Mouse (Mus musculus): ENCODE data around the gene Ifna16. TPM values are rescaled to one million over a fixed set of nuclear protein-coding genes. Genes with fewer than 3 reads are reported as not detected.

Gene Ifna16
- polyA plus RNA-seq (2017; shearing (Covaris generic)) = not detected

GRCm38 (mm10) chr4:88676824-88677223 lies at the start of gene Ifna16:
Gene Ifna16 (minus strand): TSS chr4:88676924.

GRCm38 (mm10) chr4:88721791-88722721 lies 45.3 kb upstream of the Ifna16 start, which contains the start of the genes Gm26566 and Klhl9:
Gene Gm26566 (plus strand): TSS chr4:88721805.
Gene Klhl9 (minus strand): TSS chr4:88722465.

GRCm38 (mm10) chr4:88691259-88691658 lies 14.5 kb upstream of the Ifna16 start, which contains the start of gene Ifnab:
Gene Ifnab (minus strand): TSS chr4:88691359.

GRCm38 (mm10) chr4:88683812-88684211 lies 7.1 kb upstream of the Ifna16 start, which contains the start of gene Ifna2:
Gene Ifna2 (minus strand): TSS chr4:88683912.

DNA sequence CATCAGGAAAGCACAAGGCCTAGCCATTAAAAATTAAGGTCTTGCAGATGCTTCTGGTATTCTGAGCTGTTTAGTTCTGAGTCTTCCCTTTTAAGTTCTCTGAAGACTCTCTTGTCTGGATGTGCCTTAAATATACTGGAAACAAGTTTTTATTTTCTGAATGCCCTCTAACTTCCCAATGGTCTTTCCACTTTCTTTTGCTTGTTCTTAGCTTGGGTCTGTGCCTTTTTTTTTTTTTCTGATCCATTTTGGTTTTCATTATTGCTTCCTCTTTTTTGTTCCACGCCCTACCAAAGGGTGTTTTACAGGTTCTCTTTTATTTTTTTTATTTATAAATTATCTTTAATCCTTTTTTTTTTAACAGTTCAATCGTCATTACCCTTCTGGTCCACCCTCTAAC lies 32.4 kb downstream of the Ifna16 start, which contains the start of gene Ifna13:
Gene Ifna13, minus strand, starts transcription at position 101 of the 400 bp plus-strand sequence.

GRCm38 (mm10) chr4:88634311-88634710 lies 42.4 kb downstream of the Ifna16 start, which contains the start of gene C87499:
Gene C87499 (minus strand): TSS chr4:88634411.

Other genes starting within 250 kb of the Ifna16 start
- 1 to 10 TPM in 1 of 2 experiments, under 1 TPM in 1; 0.30 to 1.8 TPM for gene Hacd4, start 238.0 kb downstream of the Ifna16 start, polyA plus RNA-seq (2017; shearing (Covaris generic))
- 1 to 10 TPM in 1 of 2 experiments, under 1 TPM in 1; 0.29 to 1.3 TPM for gene Ifnb1, start 154.2 kb downstream of the Ifna16 start, polyA plus RNA-seq (2017; shearing (Covaris generic))
- gene Ifna15, start 118.7 kb downstream of the Ifna16 start, polyA plus RNA-seq (2017; shearing (Covaris generic)) = 1 to 10 TPM in 1 of 2 experiments, under 1 TPM in 1; 0.45 to 2.3 TPM
- under 1 TPM in 1 of 2 experiments, not detected in 1; 0.70 TPM for gene Ifna14, start 105.1 kb downstream of the Ifna16 start, polyA plus RNA-seq (2017; shearing (Covaris generic))
- not detected for gene Ifna9, start 84.5 kb downstream of the Ifna16 start, polyA plus RNA-seq (2017; shearing (Covaris generic))
- gene Ifna12, start 73.5 kb downstream of the Ifna16 start, polyA plus RNA-seq (2017; shearing (Covaris generic)) = not detected
- under 1 TPM in 1 of 2 experiments, not detected in 1; 0.47 TPM for gene C87499, start 42.5 kb downstream of the Ifna16 start, polyA plus RNA-seq (2017; shearing (Covaris generic))
- gene Ifna13, start 32.5 kb downstream of the Ifna16 start, polyA plus RNA-seq (2017; shearing (Covaris generic)) = not detected
- not detected for gene Ifna2, start 7.0 kb upstream of the Ifna16 start, polyA plus RNA-seq (2017; shearing (Covaris generic))
- gene Ifnab, start 14.4 kb upstream of the Ifna16 start, polyA plus RNA-seq (2017; shearing (Covaris generic)) = under 1 TPM in 1 of 2 experiments, not detected in 1; 0.30 TPM
- not detected for gene Gm26566, start 44.9 kb upstream of the Ifna16 start, polyA plus RNA-seq (2017; shearing (Covaris generic))
- 10 to 100 TPM; 19.8 to 29.0 TPM for gene Klhl9, start 45.5 kb upstream of the Ifna16 start, polyA plus RNA-seq (2017; shearing (Covaris generic))
- gene Gm13271, start 77.9 kb upstream of the Ifna16 start, polyA plus RNA-seq (2017; shearing (Covaris generic)) = not detected
- 1 to 10 TPM in 1 of 2 experiments, under 1 TPM in 1; 0.62 to 1.0 TPM for gene Gm13283, start 83.2 kb upstream of the Ifna16 start, polyA plus RNA-seq (2017; shearing (Covaris generic))
- under 1 TPM in 1 of 2 experiments, not detected in 1; 0.82 TPM for gene Gm13290, start 96.9 kb upstream of the Ifna16 start, polyA plus RNA-seq (2017; shearing (Covaris generic))
- not detected for gene Gm13289, start 100.0 kb upstream of the Ifna16 start, polyA plus RNA-seq (2017; shearing (Covaris generic))
- gene Gm13272, start 102.9 kb upstream of the Ifna16 start, polyA plus RNA-seq (2017; shearing (Covaris generic)) = not detected
- 1 to 10 TPM in 1 of 2 experiments, not detected in 1; 1.5 TPM for gene Ifnz, start 105.2 kb upstream of the Ifna16 start, polyA plus RNA-seq (2017; shearing (Covaris generic))
- gene Gm13276, start 108.8 kb upstream of the Ifna16 start, polyA plus RNA-seq (2017; shearing (Covaris generic)) = not detected
- not detected for gene Gm13277, start 111.7 kb upstream of the Ifna16 start, polyA plus RNA-seq (2017; shearing (Covaris generic))
- not detected for gene Gm13278, start 114.6 kb upstream of the Ifna16 start, polyA plus RNA-seq (2017; shearing (Covaris generic))
- gene Gm13275, start 117.6 kb upstream of the Ifna16 start, polyA plus RNA-seq (2017; shearing (Covaris generic)) = not detected
- gene Gm13279, start 120.5 kb upstream of the Ifna16 start, polyA plus RNA-seq (2017; shearing (Covaris generic)) = not detected
- gene Gm13285, start 122.7 kb upstream of the Ifna16 start, polyA plus RNA-seq (2017; shearing (Covaris generic)) = 1 to 10 TPM in 1 of 2 experiments, under 1 TPM in 1; 0.94 to 3.7 TPM
- gene Gm13287, start 126.3 kb upstream of the Ifna16 start, polyA plus RNA-seq (2017; shearing (Covaris generic)) = not detected
- gene Gm13288, start 128.6 kb upstream of the Ifna16 start, polyA plus RNA-seq (2017; shearing (Covaris generic)) = not detected
- gene Ifna7, start 139.3 kb upstream of the Ifna16 start, polyA plus RNA-seq (2017; shearing (Covaris generic)) = not detected
- not detected for gene Ifna11, start 143.0 kb upstream of the Ifna16 start, polyA plus RNA-seq (2017; shearing (Covaris generic))
- gene Ifna6, start 150.5 kb upstream of the Ifna16 start, polyA plus RNA-seq (2017; shearing (Covaris generic)) = not detected
- not detected for gene Ifna5, start 158.6 kb upstream of the Ifna16 start, polyA plus RNA-seq (2017; shearing (Covaris generic))
- gene Ifna4, start 164.9 kb upstream of the Ifna16 start, polyA plus RNA-seq (2017; shearing (Covaris generic)) = under 1 TPM in 1 of 2 experiments, not detected in 1; 0.71 TPM
- not detected for gene Ifna1, start 173.2 kb upstream of the Ifna16 start, polyA plus RNA-seq (2017; shearing (Covaris generic))
- gene Ifne, start 203.3 kb upstream of the Ifna16 start, polyA plus RNA-seq (2017; shearing (Covaris generic)) = not detected

Data from inflammation-experienced regulatory T-cells (primary cell).